Mouse (Mus musculus): ENCODE measurements around the gene Pkhd1.

- TF ChIP-seq CTCF (IDR thresholded peaks at IDR 0.05; ENCODE audit: control insufficient read depth, insufficient read depth, low read length), result no peak
- no peak for TF ChIP-seq POLR2A (IDR thresholded peaks at IDR 0.05; ENCODE audit: borderline replicate concordance, control insufficient read depth, low read depth, low read length)
Measured at GRCm38 (mm10) chr1:20018198-20018925, 599.5 kb downstream of the Pkhd1 start.
